Mouse (Mus musculus) right cerebral cortex, postnatal 4 days (tissue): ENCODE measurements at regions not wholly inside any gene's neighbourhood (a gene's known extent, or its start where the extent isn't known, plus 50 kb on each side); places are given as distances from the start of the nearest gene placed in this dataset.

Experiments
- DNase-seq: peaks from one replicate; pipeline ENCODE4 v3.0.0-alpha.2; 2022

DNA sequence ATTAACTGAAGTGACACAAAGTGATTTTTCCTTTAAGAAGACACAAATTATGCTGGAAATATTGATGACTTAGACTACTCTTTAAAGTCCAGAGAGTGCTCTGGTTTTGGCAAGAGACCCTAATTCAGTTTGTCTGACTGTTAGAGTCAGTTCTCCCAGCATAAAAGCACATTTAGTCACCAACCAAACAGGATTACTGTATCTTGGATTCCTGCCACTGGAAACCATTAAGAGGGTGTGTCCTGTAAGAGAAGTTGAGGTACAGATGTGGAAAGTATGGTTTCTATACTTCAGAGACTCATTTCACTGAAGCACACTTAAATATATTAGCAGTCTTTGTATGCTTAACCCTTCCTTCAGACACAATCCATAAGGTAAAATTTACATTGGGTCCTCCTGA is 745.3 kb downstream of the Hdgfl1 start:
- DNase-seq, result no peak

DNA sequence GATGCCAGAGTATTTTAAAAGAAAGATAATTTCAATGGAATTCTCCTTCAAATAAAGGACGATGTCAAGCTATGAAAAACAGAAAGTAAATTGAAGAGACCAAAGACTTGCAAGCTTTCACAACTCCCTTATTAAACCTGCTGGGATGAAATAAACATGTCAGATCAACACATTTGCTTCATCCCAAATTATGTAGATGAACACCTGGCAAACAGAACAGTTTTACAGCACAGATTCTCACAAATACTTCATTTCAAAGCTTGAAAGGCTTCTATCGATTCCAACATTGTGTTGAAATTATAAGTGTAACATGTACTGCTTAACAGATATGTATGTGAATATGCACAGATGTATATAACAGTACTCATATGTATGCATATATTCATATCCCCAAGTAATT is 749.5 kb downstream of the Hdgfl1 start:
- DNase-seq, result no peak

DNA sequence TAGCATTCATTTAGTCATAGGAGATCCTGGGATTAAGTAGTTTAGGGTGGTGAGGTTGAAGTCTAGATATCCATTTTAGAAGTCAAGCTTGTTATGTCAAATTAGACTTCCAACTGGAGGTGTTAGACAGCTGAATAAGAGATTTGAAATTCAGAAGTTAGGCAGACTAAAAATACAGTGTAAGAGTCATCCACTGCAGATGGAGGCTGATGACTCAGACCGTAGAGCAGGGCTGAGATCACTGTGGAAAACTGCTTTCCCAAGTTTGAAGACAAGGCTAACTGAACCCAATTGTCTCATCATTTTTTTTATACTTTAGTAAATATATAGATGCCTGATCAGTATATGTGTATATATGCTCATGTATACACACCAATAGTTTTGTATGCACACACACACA is 738.8 kb upstream of the Nrsn1 start:
- no peak for DNase-seq

DNA sequence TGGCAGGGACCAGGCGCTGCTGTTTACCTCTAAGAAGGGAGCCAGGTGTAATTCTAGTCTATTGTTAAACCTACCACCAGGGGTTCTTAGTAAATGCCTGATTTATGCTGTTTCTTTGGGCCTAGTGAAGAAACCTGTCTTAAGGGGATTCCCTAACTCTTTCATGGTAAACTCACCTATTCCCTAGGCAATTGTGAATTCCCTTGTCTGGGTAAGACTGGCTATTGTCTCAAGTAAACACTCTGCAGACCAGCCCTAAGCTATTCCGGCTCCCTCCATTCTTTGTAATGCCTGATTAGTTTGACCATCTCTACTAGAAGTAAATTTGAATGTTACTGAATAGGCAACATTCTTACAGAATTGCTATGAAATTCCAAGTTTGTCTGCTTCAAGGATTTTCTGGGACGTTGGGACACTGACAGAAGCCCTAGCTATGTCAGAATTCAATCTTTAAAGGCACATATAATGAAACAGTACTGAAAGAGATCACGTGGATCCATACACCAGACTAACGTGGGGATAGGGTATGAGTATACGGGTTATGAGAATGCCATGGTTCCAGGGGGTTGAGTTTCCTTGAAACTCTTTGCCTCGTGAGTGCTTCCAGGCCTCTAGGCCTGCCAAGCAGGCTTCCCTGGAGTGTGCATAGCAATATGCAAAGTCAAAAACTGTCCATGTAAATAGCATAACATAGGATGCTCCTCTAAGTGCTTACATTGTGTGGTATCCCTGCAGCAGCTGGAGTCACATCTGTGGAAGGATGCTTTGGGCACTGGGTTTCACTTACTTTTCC is 734.7 kb upstream of the Nrsn1 start:
- DNase-seq, result no peak

DNA sequence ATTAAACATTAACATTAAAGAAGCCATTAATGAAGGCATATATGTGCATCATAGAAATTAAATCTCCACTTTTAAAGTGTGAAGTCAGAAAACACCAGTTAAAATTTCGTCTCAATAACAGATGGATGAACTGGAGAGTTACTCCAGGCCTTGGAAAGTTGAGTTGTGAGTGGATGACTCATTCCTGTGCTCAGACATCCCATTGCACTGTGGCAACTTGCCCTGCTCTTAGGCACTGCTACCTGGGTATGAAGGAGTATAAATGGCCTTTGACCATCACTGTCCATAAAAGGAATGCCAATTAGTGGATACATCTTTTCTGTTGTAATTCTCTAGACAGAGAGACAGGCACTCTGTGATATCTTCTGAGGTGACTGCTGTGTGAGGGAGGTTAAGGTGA is 723.2 kb upstream of the Nrsn1 start:
- no peak for DNase-seq

DNA sequence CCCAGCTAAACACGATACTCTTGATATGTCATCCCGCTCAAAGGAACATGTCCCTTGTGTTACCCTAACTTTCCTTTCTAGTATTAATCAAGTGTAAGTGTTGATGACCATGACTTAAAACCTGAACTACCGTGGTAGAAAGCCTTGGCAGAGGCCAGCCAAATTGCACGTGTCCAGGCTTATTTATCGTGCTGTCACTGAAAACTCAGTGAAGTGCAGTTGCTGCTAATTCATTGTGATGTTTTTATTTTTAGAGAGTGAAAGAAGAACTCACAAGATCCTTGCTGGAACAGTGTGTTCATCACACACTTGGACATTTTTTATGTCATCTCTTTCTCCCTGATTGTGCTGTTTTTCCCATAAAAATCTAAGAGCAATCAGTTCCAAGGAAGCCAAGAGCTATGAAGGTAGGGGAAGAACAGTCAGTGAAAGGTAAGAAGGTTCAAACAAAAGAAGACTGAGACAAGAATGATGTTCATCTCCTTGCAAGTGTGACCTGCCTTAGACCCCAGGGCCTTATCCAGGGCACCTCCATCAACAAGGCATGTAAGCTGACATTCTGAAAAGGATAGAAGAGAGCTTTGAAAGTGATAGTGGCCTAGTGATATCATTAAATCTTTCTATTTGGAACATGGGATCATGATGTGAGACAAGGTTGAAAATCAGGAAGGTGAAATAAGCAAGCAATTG is 718.9 kb upstream of the Nrsn1 start:
- DNase-seq, result no peak

DNA sequence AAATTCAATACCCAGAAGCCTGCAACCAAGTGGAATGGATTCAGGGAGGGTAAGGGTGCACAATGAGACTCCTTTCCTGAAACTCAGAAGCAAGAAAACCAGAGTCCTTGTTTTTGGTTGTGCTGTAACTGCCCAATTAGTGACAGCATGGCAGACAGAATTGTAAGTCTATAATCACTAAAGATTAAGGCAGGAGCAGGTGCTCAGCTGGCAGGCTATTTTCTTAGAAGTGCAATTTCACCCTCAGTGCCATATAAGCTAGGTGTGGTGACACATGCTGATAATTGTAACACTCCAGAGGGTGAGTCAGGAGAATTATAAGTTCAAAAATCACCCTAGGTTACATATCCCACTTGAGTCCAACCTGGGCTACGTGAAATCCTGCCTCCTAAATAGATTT is 714.2 kb upstream of the Nrsn1 start:
- no peak for DNase-seq

DNA sequence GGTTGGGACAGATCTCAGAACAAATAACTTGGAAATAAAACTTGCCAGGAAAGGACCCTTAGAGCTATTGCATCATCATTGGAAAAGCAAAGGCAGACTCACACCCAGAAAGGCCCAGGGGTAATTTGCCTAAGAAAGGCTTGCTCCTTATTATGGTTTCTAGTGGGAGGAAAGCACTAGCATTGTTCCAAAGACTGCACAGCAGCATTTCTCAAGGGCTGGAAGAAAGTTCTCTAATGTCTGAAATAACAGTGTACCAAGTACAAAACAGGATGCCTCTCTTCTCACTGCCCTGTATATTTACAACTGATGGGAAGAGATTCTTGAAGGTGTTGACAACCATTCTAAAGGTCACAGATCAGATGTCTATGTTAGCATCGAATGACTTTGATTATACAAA is 713.4 kb upstream of the Nrsn1 start:
- no peak for DNase-seq

DNA sequence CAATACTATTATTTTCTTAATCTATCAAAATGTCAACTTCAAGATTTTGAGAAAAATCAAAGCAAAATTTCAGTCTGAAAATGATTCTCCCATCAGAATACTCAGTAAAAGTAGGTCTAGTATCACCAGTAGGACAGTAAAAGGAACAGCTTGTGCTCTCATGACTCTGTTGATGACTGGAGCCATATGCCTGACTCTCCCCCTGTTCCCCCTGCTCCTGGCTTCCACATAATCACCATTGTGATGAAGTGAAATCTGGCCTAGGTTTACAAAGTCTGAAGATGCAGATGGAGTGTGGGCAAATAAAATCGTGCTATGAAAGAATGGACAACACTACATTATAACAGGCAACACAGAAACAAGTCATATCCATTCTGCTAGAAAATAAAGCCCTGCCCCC is 708.3 kb upstream of the Nrsn1 start:
- DNase-seq, result no peak

DNA sequence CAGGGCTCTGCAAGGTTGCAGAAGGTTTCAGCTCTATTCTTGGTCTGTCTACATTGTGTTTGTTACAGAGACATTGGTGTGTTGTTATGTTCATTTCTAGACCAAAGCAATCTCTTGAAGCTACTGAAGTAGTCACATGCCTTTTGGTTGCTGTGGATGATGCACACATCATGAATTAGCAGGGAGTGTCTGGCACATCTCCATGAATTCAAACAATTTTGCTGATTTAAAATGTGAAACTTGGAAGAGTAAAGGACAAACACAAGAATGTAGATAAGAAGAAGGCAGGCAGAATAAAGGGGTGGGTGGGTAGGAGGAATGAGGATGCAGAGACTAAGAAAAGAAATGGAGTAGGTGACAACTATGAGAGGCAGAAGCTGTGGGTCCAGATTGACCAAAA is 688.3 kb upstream of the Nrsn1 start:
- no peak for DNase-seq

DNA sequence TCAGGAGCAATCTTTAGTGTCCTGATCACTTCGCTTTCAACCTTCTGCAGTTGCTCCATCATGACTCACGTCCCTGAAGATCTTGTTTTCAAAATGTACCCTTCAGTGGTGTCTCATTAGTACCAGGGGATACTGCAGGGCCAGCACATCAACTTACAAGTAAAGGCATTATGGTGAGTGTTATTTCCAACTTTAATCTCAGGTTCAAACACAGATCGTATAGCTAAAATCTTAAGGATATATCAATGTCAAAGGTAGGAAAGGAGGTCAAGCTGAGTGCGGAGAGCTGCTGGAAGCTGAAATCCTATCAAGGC is 687.8 kb upstream of the Nrsn1 start:
- no peak for DNase-seq

DNA sequence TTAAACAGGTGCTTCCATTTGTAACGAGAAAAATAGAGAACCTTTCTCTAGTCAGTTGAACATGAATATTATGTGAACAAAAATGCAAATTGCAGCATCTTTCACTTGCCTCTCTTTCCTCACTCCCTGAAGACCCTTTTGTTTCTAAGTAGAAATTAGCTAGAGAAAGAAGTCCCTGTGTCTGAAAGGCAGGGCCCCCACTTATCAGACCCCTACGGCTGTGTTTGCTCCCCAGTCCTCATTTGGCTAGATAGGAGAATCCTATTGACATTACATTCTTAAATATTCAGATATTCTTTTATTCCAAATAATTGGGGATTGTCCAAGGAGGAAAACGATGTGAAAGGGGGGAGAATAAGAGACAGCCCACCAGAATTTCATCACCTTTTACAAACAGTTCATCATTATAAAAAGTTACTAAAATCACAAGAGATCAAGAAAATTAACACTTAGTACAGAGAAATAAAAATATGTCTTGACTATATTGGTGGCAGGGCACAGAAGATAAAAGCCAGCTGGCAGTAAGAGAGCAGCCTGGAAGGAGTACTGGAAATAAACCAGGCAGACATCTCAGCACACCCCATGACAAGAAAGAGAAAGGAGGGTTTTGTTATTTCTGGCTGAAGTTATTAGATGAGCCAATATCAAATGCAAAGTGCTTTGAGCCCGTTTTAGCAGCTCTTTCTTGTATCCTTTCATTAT is 687.3 kb upstream of the Nrsn1 start:
- DNase-seq, result no peak

DNA sequence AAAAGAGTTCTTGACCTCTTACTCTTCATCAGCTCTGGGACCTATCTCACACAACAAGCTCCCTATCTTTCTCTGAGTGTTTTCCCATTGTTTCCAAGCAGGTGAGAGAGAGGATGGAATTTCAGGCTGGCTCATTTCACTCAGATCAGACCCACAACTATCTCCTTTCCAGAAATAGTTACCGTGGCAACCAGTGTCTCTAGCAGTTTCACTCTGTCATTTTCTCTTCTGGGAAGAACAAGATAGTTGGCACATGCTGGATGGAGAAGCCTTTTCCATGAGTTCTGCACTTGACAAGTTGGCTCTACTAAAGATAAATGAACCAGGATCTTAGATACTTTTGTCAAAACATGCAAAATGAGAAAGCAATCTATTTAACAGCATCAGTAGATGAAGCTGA is 667.3 kb upstream of the Nrsn1 start:
- DNase-seq, result no peak

DNA sequence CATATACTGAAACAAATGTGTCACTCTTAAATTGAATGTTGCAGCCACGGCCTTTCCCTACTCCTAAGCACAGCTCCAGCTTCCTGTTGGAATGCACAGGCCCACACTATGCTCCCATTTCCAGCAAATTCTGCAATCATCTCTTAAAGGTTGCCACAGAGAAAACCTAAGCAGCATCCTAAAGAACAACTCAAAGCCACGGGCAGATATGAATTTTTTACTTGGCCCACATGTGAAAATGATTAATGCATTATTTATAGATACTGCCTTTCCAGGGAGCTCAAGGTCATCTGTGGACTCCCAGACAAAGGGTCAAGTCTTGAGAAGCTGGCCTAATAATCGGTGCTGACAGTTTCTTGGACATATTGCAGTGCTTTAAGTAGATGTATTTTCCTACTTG is 663.5 kb upstream of the Nrsn1 start:
- DNase-seq, result no peak

DNA sequence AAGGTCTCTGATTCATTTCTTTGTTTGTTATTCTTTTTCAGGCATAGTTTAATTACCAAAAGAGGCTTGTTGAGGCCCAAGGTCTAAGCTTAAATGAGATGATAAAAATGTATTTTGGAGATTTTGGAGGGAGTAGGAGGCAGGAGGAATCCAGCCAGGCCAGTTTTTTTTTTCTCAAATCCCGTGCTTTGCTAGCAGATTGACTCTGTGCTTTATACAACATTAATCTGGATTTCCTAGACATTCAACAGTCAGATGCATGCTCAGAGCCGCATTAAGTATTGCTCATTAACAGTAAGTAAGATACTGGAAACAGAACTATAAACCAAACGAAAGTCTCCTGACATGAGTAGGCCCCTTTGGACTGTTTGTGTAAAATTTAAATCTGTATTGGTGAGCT is 662.9 kb upstream of the Nrsn1 start:
- DNase-seq, result no peak

DNA sequence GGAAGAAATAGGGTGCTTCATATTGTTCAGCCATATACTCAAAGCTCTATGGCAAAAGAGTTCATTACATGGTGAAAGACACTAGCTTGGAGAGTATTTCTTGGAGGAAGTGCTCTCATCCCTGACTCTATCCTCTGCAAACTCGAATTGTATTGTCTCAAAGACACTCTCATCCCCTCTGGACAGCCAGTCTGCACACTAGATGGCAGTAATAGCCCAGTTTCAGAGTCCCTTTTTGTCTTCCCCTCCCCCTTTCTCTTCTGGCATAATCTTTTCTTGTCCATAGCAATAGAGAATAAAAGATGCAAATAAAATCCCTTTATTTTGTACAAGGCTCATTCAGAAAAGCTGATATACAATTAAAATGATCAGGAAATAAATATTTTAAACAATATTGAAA is 662.5 kb upstream of the Nrsn1 start:
- DNase-seq, result peak; percentile 58

DNA sequence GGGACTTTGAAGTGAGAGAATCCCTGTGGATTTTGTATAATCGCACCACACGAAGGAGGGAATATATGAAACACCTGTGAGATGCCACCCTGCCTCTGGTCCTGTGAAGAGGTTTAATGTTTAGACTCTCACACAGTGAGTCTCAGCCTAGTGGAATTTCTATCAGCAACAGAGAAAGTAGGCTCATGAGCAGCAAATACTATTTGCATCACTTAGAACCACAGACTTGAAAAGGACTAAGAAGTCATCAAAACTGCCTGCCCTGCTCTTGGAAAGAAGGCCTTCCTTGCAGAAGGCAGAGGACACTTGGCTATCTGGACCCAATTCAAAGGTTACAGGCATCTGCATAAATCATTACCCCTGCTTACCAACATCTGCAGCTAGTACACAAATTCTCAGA is 662.1 kb upstream of the Nrsn1 start:
- DNase-seq, result no peak

DNA sequence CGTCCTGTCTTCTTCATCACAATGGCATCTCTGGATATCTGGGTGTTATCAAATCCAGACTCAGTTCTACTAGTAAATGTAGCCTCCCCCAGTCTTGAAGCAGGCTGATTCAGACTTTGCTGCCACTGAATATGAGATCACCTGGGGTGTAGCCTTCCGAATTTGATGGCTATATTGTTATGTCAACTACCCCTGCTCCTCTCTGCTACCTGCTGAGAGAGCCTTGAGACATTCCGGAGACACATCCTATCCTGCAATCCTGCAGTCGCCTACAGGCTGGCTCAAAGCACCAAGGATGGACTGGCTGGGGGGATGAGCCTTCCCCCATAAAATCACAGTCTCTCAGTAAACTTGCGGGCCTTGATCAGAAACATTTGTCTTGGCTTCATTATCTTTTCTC is 655.4 kb upstream of the Nrsn1 start:
- DNase-seq, result no peak

DNA sequence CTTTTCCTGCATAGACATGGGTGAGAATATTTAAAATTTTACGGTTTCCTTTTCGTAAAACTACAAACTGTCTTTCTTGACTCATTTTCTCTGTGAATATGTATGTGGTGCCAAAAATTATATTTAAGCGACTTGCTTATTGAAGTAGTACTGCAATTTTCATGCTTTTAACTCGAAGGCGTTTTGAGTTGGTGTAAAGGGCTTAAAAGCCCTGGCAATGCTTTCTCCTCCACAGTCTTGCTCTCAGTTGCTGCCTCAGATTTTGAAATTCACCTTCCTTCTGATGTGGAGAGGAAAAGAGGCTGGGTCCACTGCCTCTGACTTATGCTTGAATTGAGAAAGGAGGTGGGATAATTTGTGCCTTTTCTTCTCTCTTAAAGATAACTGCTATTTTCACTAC is 629.6 kb upstream of the Nrsn1 start:
- no peak for DNase-seq

DNA sequence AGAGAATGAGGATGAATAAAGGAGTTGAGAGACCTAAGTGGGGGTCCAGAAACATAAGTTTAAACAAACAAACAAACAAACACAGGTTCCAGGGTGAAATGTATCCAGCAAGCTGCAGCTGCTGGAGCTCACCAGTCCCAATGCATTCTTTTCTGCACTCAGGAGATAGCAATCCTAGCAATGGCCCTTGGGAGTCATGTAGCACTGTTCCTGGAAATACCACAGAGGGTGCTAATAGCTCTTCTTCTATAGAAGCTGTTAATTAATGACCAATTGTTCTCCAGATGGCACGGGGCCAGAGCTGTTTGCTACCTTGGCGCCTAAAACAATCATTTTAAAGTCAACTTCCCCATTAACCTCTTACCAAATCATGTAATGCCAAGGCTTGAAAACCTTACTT is 622.8 kb upstream of the Nrsn1 start:
- DNase-seq, result no peak

DNA sequence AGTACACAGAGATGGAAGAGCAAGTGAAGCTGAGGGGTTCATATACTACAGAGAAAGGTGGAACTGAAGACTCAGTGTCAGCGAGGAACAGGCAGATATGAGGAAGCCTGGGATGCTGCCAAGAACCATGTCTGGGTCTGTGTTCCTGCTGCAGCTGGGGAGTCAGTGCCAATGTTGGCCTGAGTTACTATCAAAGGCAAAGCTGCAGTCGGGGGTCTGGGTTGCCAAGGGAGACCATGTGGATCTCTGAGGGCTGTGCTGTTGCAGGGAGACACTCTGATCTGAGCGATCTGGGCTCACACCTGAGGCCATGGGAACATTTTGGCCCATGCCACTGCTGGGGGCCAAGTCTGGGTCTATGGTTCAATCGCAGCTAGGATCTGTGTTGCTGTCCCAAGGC is 612.5 kb upstream of the Nrsn1 start:
- peak; percentile 8 for DNase-seq

DNA sequence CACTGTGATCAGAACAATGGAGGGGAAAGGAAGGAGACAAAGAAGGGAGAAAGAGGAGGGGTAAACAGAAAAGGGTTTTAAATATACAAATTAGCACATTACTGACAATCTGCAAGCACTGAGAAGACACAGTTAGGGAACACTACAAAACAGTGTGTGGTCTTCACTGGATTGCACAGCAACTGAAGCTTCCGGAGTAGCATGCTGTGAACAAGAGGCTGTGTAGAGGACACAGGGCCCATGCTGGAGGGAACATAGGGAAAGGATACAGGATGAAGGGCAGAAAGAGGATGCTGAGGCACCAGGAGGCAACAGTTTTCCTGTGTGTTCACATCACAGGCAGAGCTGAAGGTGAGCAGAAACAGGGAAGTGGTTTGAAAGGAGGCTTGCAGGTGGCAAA is 598.6 kb upstream of the Nrsn1 start:
- DNase-seq, result no peak

DNA sequence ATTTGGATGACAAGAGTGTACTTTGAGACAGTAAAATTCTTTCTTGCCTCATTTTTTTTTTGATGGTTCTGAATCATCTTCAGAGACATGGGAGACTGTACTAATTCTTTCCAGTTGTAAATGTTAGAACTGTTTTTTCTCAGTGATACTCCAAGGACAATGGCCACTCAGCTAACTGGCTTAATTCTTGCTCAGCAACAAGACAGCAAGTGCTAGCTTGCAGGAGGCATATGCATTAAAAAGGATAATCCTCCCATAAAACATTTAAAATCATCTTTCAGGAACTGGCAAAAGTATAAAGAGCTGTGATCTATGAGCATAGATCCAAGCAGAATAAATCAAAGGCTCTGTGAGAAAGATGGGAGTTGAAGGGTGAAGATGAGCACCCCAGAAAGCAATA is 587.9 kb upstream of the Nrsn1 start:
- no peak for DNase-seq

DNA sequence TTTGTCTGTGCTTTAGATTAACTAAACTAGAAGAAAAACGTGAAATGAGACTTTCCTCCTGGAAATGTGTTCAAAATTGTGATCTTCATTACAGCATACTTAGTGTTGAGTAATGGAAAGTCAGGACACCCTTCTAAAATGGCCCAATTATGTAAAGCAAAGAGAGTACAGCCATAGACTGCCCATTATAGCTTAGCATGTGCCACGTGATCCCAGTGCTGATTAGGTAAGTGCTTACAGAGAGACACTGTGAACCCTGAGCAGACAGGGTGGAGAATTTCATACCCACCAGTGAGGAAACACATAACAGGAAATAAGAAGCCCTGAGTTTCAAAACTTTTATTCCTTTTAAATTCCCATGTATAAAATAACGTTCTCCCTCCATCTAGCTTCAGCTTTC is 587.3 kb upstream of the Nrsn1 start:
- DNase-seq, result no peak

DNA sequence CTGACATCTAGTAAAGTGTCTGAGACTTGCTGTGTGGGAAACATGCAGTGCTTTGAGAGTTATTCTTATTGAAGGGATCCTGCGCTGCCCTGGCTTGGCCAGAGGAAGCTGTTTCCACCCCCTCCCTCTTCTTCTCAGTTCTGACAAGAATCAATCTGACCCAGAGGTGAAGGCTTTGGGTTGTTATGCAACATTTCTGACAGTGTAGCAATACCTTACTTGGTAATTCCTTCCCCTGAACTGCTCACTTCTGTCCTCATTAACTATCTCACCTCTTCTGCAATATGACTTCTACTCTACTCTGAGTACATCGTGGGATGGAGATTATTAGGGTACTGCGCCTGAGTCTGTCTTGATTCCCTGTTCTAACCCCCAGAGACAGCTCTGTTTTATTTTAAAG is 586.8 kb upstream of the Nrsn1 start:
- DNase-seq, result no peak
